Mouse (Mus musculus): ENCODE data around the gene Upp2.

DNA sequence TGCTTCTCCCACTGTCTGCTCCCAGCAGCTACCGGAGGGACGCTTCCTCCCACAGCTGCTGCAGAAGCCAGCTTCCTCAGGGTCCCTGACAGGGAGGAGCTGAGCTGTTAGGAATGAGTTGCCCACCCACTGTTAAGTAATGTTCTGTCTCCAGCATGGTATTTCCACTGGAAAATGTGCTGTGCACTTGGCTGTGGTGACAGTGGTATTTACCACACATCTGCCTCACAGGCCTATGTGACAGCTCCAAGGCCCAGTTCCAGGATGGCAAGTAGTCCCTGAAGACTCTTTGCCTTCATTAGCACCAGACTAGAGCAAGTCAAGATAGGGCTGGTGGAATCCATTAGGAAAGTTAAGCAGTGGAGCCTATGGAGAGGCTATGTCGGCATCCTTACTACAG is 102.0 kb downstream of the Upp2 start:
- TF ChIP-seq CTCF (IDR thresholded peaks at IDR 0.05; ENCODE audit: low read depth, low read length): no peak
- no peak for TF ChIP-seq GATA1 (IDR thresholded peaks at IDR 0.05; ENCODE audit: borderline replicate concordance, low read length)
- no peak for TF ChIP-seq TAL1 (conservative IDR thresholded peaks at IDR 0.05; ENCODE audit: low read depth, low read length)
